Mouse (Mus musculus) forebrain, embryonic 10.5 days (tissue): Measurements from ENCODE around the gene Ptprm. TPM values are rescaled to one million over a fixed set of nuclear protein-coding genes. Genes with fewer than 3 reads are reported as not detected.

ENCODE experiments used
- DNase-seq: peaks from one replicate; pipeline ENCODE4 v3.0.0-alpha.2; 2017; ENCODE audit warnings: low spot score; ENCODE audit errors: extremely low spot score
- H3K27ac ChIP-seq: fragments of 300-500 bp; sonication (generic); 2 replicates; pipeline ENCODE4 v1.5.1; 2016; ENCODE audit warnings: mild to moderate bottlenecking
- H3K27me3 ChIP-seq: fragments of 300-500 bp; sonication (generic); 2 replicates; pipeline ENCODE4 v1.6.1; 2016; ENCODE audit warnings: mild to moderate bottlenecking; ENCODE audit not compliant: poor library complexity, severe bottlenecking
- H3K36me3 ChIP-seq: fragments of 300-500 bp; sonication (generic); replicated peaks from 2 replicates; pipeline ENCODE4 v1.6.1; 2016; ENCODE audit warnings: mild to moderate bottlenecking, moderate library complexity
- H3K4me1 ChIP-seq: fragments of 300-500 bp; sonication (generic); 2 replicates; pipeline ENCODE4 v1.6.1; 2016
- H3K4me3 ChIP-seq: fragments of 300-500 bp; sonication (generic); 2 replicates; pipeline ENCODE4 v1.5.1; 2016; ENCODE audit warnings: mild to moderate bottlenecking, moderate library complexity
- H3K9me3 ChIP-seq: fragments of 300-500 bp; sonication (generic); 2 replicates; pipeline ENCODE4 v1.6.1; 2016; ENCODE audit warnings: mild to moderate bottlenecking, moderate library complexity
- WGBS: fragments of 180-500 bp; shearing (Covaris S2); methylation state at CpG from one replicate; pipeline ENCODE4 v1.1.7; 2016; 5-methylcytosine and 5-hydroxymethylcytosine counted together
- polyA plus RNA-seq: library from polyadenylated mRNA; unstranded; fragments of >200 nt; fragmentation: Nextera tagmentation; extraction: Ambion mirVana; gene quantifications from 2 replicates; pipeline ENCODE4 v1.2.1, GENCODE M21; 2016

Gene Ptprm
- polyA plus RNA-seq, 1 experiment from 2014 or later, result 8.4 TPM

GRCm38 (mm10) chr17:67008137-67008536 is 346.1 kb downstream of the Ptprm start:
- WGBS, result 91% methylated on average over 9 of the region's 9 CpGs
- DNase-seq, result no peak
- Histone ChIP-seq H3K4me1 (0 out of 2 replicates have a peak, but pooled peaks cover 3% of the 10 kb centered on the region), H3K9me3 (no peaks in the 10 kb centered on the region), H3K27me3 (no peaks in the 10 kb centered on the region), H3K4me3 (no peak overlapping the region), H3K27ac (no peak overlapping the region), H3K36me3 (no peaks in the 10 kb centered on the region)

- no peaks in the 10 kb centered on the region for H3K9me3 ChIP-seq
- no peaks in the 10 kb centered on the region for H3K36me3 ChIP-seq
- H3K4me1 ChIP-seq, result 0 out of 2 replicates have a peak, but pooled peaks cover 3% of the 10 kb centered on the region
- H3K27me3 ChIP-seq, result no peaks in the 10 kb centered on the region
- peak; percentile 19 for DNase-seq
- WGBS, result 75% methylated on average over 14 of the region's 14 CpGs
- no peak overlapping the region for H3K4me3 ChIP-seq
- H3K27ac ChIP-seq, result no peak overlapping the region
Measured at GRCm38 (mm10) chr17:67006740-67007385, 347.4 kb downstream of the Ptprm start.

GRCm38 (mm10) chr17:66996882-66997281 is 357.4 kb downstream of the Ptprm start:
- Histone ChIP-seq H3K36me3 (0 out of 2 replicates have a peak, but pooled peaks cover 4% of the 10 kb centered on the region), H3K27ac (no peak overlapping the region), H3K4me3 (no peak overlapping the region), H3K27me3 (no peaks in the 10 kb centered on the region), H3K9me3 (peaks cover 11% of the 10 kb centered on the region; the same call in 1 of the 2 replicates), H3K4me1 (no peaks in the 10 kb centered on the region)
- WGBS, result 83% methylated on average over 2 of the region's 2 CpGs
- no peak for DNase-seq

GRCm38 (mm10) chr17:66996016-66996415 is 358.2 kb downstream of the Ptprm start:
- Histone ChIP-seq H3K27me3 (no peaks in the 10 kb centered on the region), H3K36me3 (0 out of 2 replicates have a peak, but pooled peaks cover 4% of the 10 kb centered on the region), H3K9me3 (peaks cover 11% of the 10 kb centered on the region; the same call in 1 of the 2 replicates), H3K4me1 (no peaks in the 10 kb centered on the region), H3K27ac (no peak overlapping the region), H3K4me3 (no peak overlapping the region)
- no peak for DNase-seq
- 98% methylated on average over 6 of the region's 6 CpGs for WGBS

- no peaks in the 10 kb centered on the region for H3K36me3 ChIP-seq
- H3K4me3 ChIP-seq, result no peak overlapping the region
- H3K27me3 ChIP-seq, result no peaks in the 10 kb centered on the region
- H3K4me1 ChIP-seq, result no peaks in the 10 kb centered on the region
- no peak for DNase-seq
- no peak overlapping the region for H3K27ac ChIP-seq
- H3K9me3 ChIP-seq, result no peaks in the 10 kb centered on the region
- 88% methylated on average over 4 of the region's 4 CpGs for WGBS
Measured at GRCm38 (mm10) chr17:66991815-66992214, 362.4 kb downstream of the Ptprm start.

- Histone ChIP-seq H3K27me3 (no peaks in the 10 kb centered on the region), H3K27ac (no peak overlapping the region), H3K36me3 (no peaks in the 10 kb centered on the region), H3K4me1 (no peaks in the 10 kb centered on the region), H3K9me3 (no peaks in the 10 kb centered on the region), H3K4me3 (no peak overlapping the region)
- no peak for DNase-seq
- 64% methylated on average over 2 of the region's 2 CpGs for WGBS
Measured at GRCm38 (mm10) chr17:66990761-66991160, 363.5 kb downstream of the Ptprm start.

- DNase-seq, result no peak
- Histone ChIP-seq H3K36me3 (no peaks in the 10 kb centered on the region), H3K4me1 (no peaks in the 10 kb centered on the region), H3K27me3 (no peaks in the 10 kb centered on the region), H3K9me3 (no peaks in the 10 kb centered on the region), H3K4me3 (no peak overlapping the region), H3K27ac (no peak overlapping the region)
- WGBS, result 88% methylated on average over 1 of the region's 1 CpGs
Measured at GRCm38 (mm10) chr17:66988014-66988413, 366.2 kb downstream of the Ptprm start.

GRCm38 (mm10) chr17:66981649-66982048 is 372.6 kb downstream of the Ptprm start:
- DNase-seq, result no peak
- H3K4me3 ChIP-seq, result no peak overlapping the region
- 87% methylated on average over 2 of the region's 2 CpGs for WGBS

GRCm38 (mm10) chr17:66979971-66980370 is 374.3 kb downstream of the Ptprm start:
- no peak overlapping the region for H3K4me3 ChIP-seq
- no peaks in the 10 kb centered on the region for H3K36me3 ChIP-seq
- 72% methylated on average over 5 of the region's 5 CpGs for WGBS
- no peaks in the 10 kb centered on the region for H3K4me1 ChIP-seq
- H3K27ac ChIP-seq, result no peak overlapping the region
- no peak for DNase-seq
- H3K27me3 ChIP-seq, result no peaks in the 10 kb centered on the region
- H3K9me3 ChIP-seq, result no peaks in the 10 kb centered on the region

More at GRCm38 (mm10) chr17:66981649-66982048, 372.6 kb downstream of the Ptprm start:
- Histone ChIP-seq H3K27ac (no peak overlapping the region), H3K4me1 (no peaks in the 10 kb centered on the region), H3K36me3 (no peaks in the 10 kb centered on the region), H3K27me3 (no peaks in the 10 kb centered on the region), H3K9me3 (no peaks in the 10 kb centered on the region)

- H3K4me3 ChIP-seq, result no peak overlapping the region
- no peak for DNase-seq
- no peaks in the 10 kb centered on the region for H3K4me1 ChIP-seq
- H3K36me3 ChIP-seq, result no peaks in the 10 kb centered on the region
- 89% methylated on average over 5 of the region's 5 CpGs for WGBS
- no peaks in the 10 kb centered on the region for H3K27me3 ChIP-seq
- H3K9me3 ChIP-seq, result no peaks in the 10 kb centered on the region
- H3K27ac ChIP-seq, result no peak overlapping the region
Measured at GRCm38 (mm10) chr17:66976490-66976889, 377.8 kb downstream of the Ptprm start.

- no peak overlapping the region for H3K4me3 ChIP-seq
- no peaks in the 10 kb centered on the region for H3K4me1 ChIP-seq
- H3K9me3 ChIP-seq, result no peaks in the 10 kb centered on the region
- no peak for DNase-seq
- no peak overlapping the region for H3K27ac ChIP-seq
- 94% methylated on average over 3 of the region's 3 CpGs for WGBS
- no peaks in the 10 kb centered on the region for H3K36me3 ChIP-seq
- no peaks in the 10 kb centered on the region for H3K27me3 ChIP-seq
Measured at GRCm38 (mm10) chr17:66972976-66973375, 381.3 kb downstream of the Ptprm start.

GRCm38 (mm10) chr17:66960986-66961385 is 393.3 kb downstream of the Ptprm start:
- WGBS, result 68% methylated on average over 5 of the region's 5 CpGs
- Histone ChIP-seq H3K9me3 (no peaks in the 10 kb centered on the region), H3K27me3 (no peaks in the 10 kb centered on the region), H3K4me3 (no peak overlapping the region), H3K27ac (no peak overlapping the region), H3K36me3 (no peaks in the 10 kb centered on the region), H3K4me1 (peaks cover 11% of the 10 kb centered on the region)
- no peak for DNase-seq

- no peaks in the 10 kb centered on the region for H3K27me3 ChIP-seq
- 84% methylated on average over 6 of the region's 6 CpGs for WGBS
- DNase-seq, result no peak
- no peaks in the 10 kb centered on the region for H3K9me3 ChIP-seq
- no peak overlapping the region for H3K27ac ChIP-seq
- no peak overlapping the region for H3K4me3 ChIP-seq
- H3K36me3 ChIP-seq, result no peaks in the 10 kb centered on the region
- H3K4me1 ChIP-seq, result peaks cover 11% of the 10 kb centered on the region
Measured at GRCm38 (mm10) chr17:66960557-66960956, 393.7 kb downstream of the Ptprm start.
